Mouse (Mus musculus): ENCODE data around the gene Spon1. TPM values are rescaled to one million over a fixed set of nuclear protein-coding genes. Genes with fewer than 3 reads are reported as not detected.

Gene Spon1
- polyA plus RNA-seq, 1 experiment from 2014 or later: 3.2 TPM

DNA sequence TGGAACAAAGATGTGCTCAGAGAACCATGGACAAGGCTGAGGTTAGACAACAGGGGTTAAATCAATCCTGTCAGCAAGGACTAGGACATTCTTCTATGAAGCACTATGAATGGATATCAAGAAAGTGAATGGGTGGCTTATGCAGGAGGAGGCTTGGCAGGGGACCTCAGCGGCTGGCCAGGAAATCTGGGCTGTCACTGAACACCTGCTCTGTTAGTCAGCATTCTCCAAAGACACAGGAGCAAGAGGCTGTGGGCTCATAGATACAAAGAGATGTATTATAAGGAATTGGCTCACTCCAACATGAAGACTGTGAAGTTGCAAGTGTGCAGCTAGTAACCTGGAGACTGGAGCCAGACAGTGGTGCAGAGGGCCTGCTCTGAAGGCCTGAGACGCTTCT lies 154.3 kb downstream of the Spon1 start:
- TF ChIP-seq CTCF (IDR thresholded peaks at IDR 0.05; ENCODE audit: low read depth): no peak
- no peak for ATAC-seq
- 83% methylated on average over 2 of the region's 2 CpGs for WGBS

DNA sequence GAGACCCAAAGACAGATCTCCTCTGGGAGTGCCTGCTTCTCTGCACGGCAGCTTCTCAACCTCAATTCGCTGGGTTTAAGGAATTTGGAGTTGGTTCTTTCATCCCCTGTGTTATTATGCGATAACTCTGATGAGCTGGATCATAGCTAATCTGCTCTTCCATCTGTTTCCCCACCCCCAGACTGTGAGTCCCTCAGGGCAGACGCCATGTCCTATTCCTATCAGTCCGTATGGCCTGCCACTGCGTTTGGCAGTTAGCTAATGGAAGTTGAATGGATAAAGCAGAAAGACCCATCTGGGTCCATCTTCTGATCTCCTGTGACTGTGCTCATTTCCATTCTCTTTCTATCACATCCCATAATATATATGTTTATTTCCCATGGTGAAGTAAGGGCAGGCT lies 158.8 kb downstream of the Spon1 start:
- Histone ChIP-seq H3K4me1 (replicated peaks; ENCODE audit: control insufficient read depth, insufficient read depth, low read length) (no peaks in the 10 kb centered on the region), H3K36me3 (ENCODE audit: control insufficient read depth, insufficient read depth) (no peaks in the 10 kb centered on the region), H3K9me3 (ENCODE audit: control insufficient read depth) (no peaks in the 10 kb centered on the region), H3K4me2 (replicated peaks; ENCODE audit: low read depth) (no peak overlapping the region), H3K4me3 (ENCODE audit: low read depth, low read length) (no peak overlapping the region), H3K9ac (ENCODE audit: low read depth, low read length) (no peak overlapping the region), H3K27ac (ENCODE audit: low read depth, low read length) (no peak overlapping the region), H3K27me3 (replicated peaks; ENCODE audit: control insufficient read depth, insufficient read depth, low read length) (no peaks in the 10 kb centered on the region)
- TF ChIP-seq CTCF (IDR thresholded peaks at IDR 0.05; ENCODE audit: low read depth): no peak
- ATAC-seq: no peak
- 87% methylated on average over 6 of the region's 6 CpGs for WGBS

More for the DNA sequence above, 154.3 kb downstream of the Spon1 start:
- Histone ChIP-seq H3K9me3 (ENCODE audit: control insufficient read depth) (no peaks in the 10 kb centered on the region), H3K27ac (ENCODE audit: low read depth, low read length) (no peak overlapping the region), H3K4me2 (replicated peaks; ENCODE audit: low read depth) (no peak overlapping the region), H3K9ac (ENCODE audit: low read depth, low read length) (no peak overlapping the region), H3K4me1 (replicated peaks; ENCODE audit: control insufficient read depth, insufficient read depth, low read length) (no peaks in the 10 kb centered on the region), H3K4me3 (ENCODE audit: low read depth, low read length) (no peak overlapping the region), H3K27me3 (replicated peaks; ENCODE audit: control insufficient read depth, insufficient read depth, low read length) (no peaks in the 10 kb centered on the region), H3K36me3 (ENCODE audit: control insufficient read depth, insufficient read depth) (no peaks in the 10 kb centered on the region)

DNA sequence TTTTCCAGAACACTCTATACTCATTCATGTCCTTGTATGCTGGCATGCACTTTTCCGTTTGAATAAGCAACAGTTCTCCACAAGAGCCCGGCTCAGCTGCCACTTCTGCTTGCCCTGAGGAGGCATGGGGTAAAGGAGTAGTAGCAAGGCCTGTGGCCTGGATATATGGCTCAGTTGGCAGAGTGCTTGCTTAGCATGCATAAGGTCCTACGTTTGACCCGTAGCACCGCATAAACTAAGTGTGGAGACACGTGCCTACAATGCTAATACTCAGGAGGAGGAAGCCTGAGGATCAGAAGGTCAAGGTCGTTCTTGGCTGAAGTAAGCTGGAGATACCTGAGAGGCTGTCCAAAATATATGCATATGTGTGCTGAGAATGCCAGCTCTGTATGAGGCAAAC lies 185.1 kb downstream of the Spon1 start:
- 71% methylated on average over 7 of the region's 7 CpGs for WGBS
- TF ChIP-seq CTCF (IDR thresholded peaks at IDR 0.05; ENCODE audit: low read depth): no peak
- Histone ChIP-seq H3K4me3 (ENCODE audit: low read depth, low read length) (no peak overlapping the region), H3K27me3 (replicated peaks; ENCODE audit: control insufficient read depth, insufficient read depth, low read length) (no peaks in the 10 kb centered on the region), H3K4me1 (replicated peaks; ENCODE audit: control insufficient read depth, insufficient read depth, low read length) (no peaks in the 10 kb centered on the region), H3K9me3 (ENCODE audit: control insufficient read depth) (no peaks in the 10 kb centered on the region), H3K27ac (ENCODE audit: low read depth, low read length) (no peak overlapping the region), H3K36me3 (ENCODE audit: control insufficient read depth, insufficient read depth) (no peaks in the 10 kb centered on the region), H3K9ac (ENCODE audit: low read depth, low read length) (no peak overlapping the region), H3K4me2 (replicated peaks; ENCODE audit: low read depth) (no peak overlapping the region)
- no peak for ATAC-seq

DNA sequence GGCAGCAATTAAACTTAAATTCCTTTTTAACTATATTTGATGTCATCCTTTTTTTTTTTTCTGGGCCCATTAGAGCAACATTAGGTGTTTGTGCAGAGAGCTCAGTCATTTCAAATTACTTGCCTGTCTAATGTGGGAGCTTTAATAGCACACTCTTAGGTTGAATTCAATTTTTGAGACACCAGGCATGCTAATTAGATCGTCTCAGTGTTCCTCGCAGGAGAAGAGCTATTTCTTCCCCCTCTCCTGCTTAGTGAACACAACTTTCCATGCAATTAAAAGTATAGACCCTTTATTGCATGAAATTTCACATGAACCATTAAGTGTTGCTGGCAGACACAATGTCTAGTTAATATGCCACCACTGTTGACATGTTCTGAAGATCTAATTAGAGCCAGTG lies 189.6 kb downstream of the Spon1 start:
- Histone ChIP-seq H3K9me3 (ENCODE audit: control insufficient read depth) (no peaks in the 10 kb centered on the region), H3K4me3 (ENCODE audit: low read depth, low read length) (no peak overlapping the region), H3K27me3 (replicated peaks; ENCODE audit: control insufficient read depth, insufficient read depth, low read length) (no peaks in the 10 kb centered on the region), H3K4me1 (replicated peaks; ENCODE audit: control insufficient read depth, insufficient read depth, low read length) (0 out of 2 replicates have a peak, but pooled peaks cover 3% of the 10 kb centered on the region), H3K27ac (ENCODE audit: low read depth, low read length) (no peak overlapping the region), H3K4me2 (replicated peaks; ENCODE audit: low read depth) (no peak overlapping the region), H3K9ac (ENCODE audit: low read depth, low read length) (no peak overlapping the region), H3K36me3 (ENCODE audit: control insufficient read depth, insufficient read depth) (no peaks in the 10 kb centered on the region)
- TF ChIP-seq CTCF (IDR thresholded peaks at IDR 0.05; ENCODE audit: low read depth): no peak
- WGBS: 86% methylated on average over 2 of the region's 2 CpGs
- no peak for ATAC-seq

DNA sequence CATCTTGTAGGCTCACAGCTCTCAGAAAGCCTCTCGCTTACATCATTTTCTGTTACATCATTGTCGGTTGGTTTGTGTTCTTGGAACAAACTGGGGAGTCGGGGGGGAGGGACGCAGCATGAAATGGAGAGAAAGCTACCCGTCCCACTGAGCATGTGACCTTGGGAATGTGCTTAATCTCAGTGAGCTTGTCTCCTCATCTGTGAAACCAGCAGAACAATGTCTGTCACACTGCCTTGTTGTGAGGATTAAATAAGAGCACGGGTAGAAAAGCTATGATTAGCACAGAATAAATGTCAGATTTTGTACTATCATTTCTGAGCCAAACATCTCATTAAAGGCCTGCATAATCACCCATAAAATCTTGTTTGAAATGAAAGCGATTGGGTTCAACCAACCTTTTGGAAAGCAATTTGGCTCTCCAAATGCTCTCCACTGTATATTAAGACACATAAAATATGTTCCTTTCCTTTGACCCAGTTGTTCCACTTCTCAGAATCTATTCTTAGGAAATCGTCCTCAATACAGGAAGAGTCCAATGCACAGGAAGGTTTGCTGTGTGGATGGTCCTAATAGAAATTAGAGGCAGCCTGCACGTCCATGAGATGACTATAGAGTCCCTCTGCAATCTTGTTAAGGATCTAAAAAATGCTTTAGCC lies 195.2 kb downstream of the Spon1 start:
- no peaks in the 10 kb centered on the region for H3K36me3 ChIP-seq (ENCODE audit: control insufficient read depth, insufficient read depth)
- WGBS: 80% methylated on average over 9 of the region's 9 CpGs

DNA sequence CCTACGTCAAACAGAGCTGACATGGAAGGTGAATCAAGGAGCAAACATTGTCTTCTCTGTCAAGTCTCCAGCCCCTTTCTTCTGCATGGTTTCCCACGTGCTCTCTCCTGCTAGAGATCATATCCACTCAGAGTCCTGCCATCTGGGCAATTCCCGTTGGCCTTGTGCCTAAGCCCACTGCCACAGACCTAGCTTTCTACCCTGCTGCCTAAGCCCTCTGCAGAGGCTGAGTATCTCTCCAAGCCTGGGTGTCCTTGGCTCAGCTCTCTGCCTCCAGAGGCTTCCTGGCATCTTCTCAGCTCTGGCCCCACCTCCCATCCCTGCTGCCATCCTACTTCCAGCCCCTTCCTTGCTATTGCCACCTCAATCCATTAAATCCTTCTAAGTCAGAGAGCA lies 195.7 kb downstream of the Spon1 start:
- H3K4me1 ChIP-seq (replicated peaks; ENCODE audit: control insufficient read depth, insufficient read depth, low read length): 0 out of 2 replicates have a peak, but pooled peaks cover 3% of the 10 kb centered on the region
- H3K4me2 ChIP-seq (replicated peaks; ENCODE audit: low read depth): no peak overlapping the region
- no peak overlapping the region for H3K4me3 ChIP-seq (ENCODE audit: low read depth, low read length)
- no peak overlapping the region for H3K27ac ChIP-seq (ENCODE audit: low read depth, low read length)
- no peaks in the 10 kb centered on the region for H3K36me3 ChIP-seq (ENCODE audit: control insufficient read depth, insufficient read depth)
- WGBS: 83% methylated on average over 3 of the region's 3 CpGs
- no peak for ATAC-seq
- H3K9me3 ChIP-seq (ENCODE audit: control insufficient read depth): no peaks in the 10 kb centered on the region
- no peak overlapping the region for H3K9ac ChIP-seq (ENCODE audit: low read depth, low read length)
- H3K27me3 ChIP-seq (replicated peaks; ENCODE audit: control insufficient read depth, insufficient read depth, low read length): no peaks in the 10 kb centered on the region
- TF ChIP-seq CTCF (IDR thresholded peaks at IDR 0.05; ENCODE audit: low read depth): no peak

More for the DNA sequence above, 195.2 kb downstream of the Spon1 start:
- Histone ChIP-seq H3K27ac (ENCODE audit: low read depth, low read length) (no peak overlapping the region), H3K4me1 (replicated peaks; ENCODE audit: control insufficient read depth, insufficient read depth, low read length) (0 out of 2 replicates have a peak, but pooled peaks cover 3% of the 10 kb centered on the region), H3K9ac (ENCODE audit: low read depth, low read length) (no peak overlapping the region), H3K9me3 (ENCODE audit: control insufficient read depth) (no peaks in the 10 kb centered on the region), H3K27me3 (replicated peaks; ENCODE audit: control insufficient read depth, insufficient read depth, low read length) (no peaks in the 10 kb centered on the region), H3K4me3 (ENCODE audit: low read depth, low read length) (no peak overlapping the region), H3K4me2 (replicated peaks; ENCODE audit: low read depth) (no peak overlapping the region)
- TF ChIP-seq CTCF (IDR thresholded peaks at IDR 0.05; ENCODE audit: low read depth): no peak
- no peak for ATAC-seq

Data from intestine, postnatal 0 days (tissue).